Mouse (Mus musculus): ENCODE data around the gene Nupl1.

GRCm38 (mm10) chr14:60254774-60255173, 3.5 kb upstream of the Nupl1 start:
- TF ChIP-seq POLR2A (IDR thresholded peaks at IDR 0.05; ENCODE audit: extremely low read depth, insufficient read depth, low read length) = no peak
- TF ChIP-seq CTCF (IDR thresholded peaks at IDR 0.05; ENCODE audit: extremely low read depth, insufficient read depth, low read length) = no peak

Measured in cortical plate, adult 2 months (tissue).